Mouse (Mus musculus) ES-E14 (cell line): Measurements from ENCODE around the gene Armc6. TPM values are rescaled to one million over a fixed set of nuclear protein-coding genes. Genes with fewer than 3 reads are reported as not detected.

Source experiments
- DNase-seq: peaks from one replicate; pipeline ENCODE4 v3.0.0-alpha.2; 2013; ENCODE audit warnings: low read depth, low spot score
- H3K27ac ChIP-seq: 2 replicates; pipeline ENCODE4 v1.5.1; 2012; ENCODE audit warnings: low read depth, mild to moderate bottlenecking, low read length, moderate library complexity, mixed read lengths; ENCODE audit not compliant: poor library complexity, insufficient read depth, severe bottlenecking
- H3K36me3 ChIP-seq: 2 replicates; pipeline ENCODE4 v1.6.1; 2012; ENCODE audit warnings: mild to moderate bottlenecking, low read length, moderate library complexity, mixed read lengths; ENCODE audit not compliant: control insufficient read depth, poor library complexity, insufficient read depth, severe bottlenecking
- H3K4me1 ChIP-seq, 2 experiments: fragments of 150-350 bp in 1 of 2; sonication (generic) in 1 of 2; 2 replicates each; pipeline ENCODE4 v1.6.1; 2012; ENCODE audit warnings: low read length in 2 of 2, mild to moderate bottlenecking in 1 of 2, mixed read lengths in 1 of 2; ENCODE audit not compliant: control insufficient read depth in 2 of 2, insufficient read depth in 2 of 2, poor library complexity in 1 of 2
- H3K4me3 ChIP-seq, 2 experiments: fragments of 150-350 bp in 1 of 2; sonication (generic) in 1 of 2; 2 replicates each; pipeline ENCODE4 v1.5.1; 2012; ENCODE audit warnings: low read length in 2 of 2, low read depth in 1 of 2, mild to moderate bottlenecking in 1 of 2, mixed read lengths in 1 of 2; ENCODE audit not compliant: insufficient read depth in 1 of 2, poor library complexity in 1 of 2, severe bottlenecking in 1 of 2
- H3K9ac ChIP-seq: 2 replicates; pipeline ENCODE4 v1.6.1; 2012; ENCODE audit warnings: low read depth, mild to moderate bottlenecking, low read length, mixed read lengths; ENCODE audit not compliant: poor library complexity, insufficient read depth, severe bottlenecking
- H3K9me3 ChIP-seq: fragments of 150-350 bp; sonication (generic); 2 replicates; pipeline ENCODE4 v1.6.1; 2012; ENCODE audit warnings: low read depth, mild to moderate bottlenecking, low read length; ENCODE audit not compliant: control insufficient read depth, insufficient read depth
- CHD2 ChIP-seq: IDR thresholded peaks from 2 replicates; pipeline ENCODE4 v1.6.1; 2014; ENCODE audit warnings: mild to moderate bottlenecking, low read depth, low read length, inconsistent platforms
- HCFC1 ChIP-seq: IDR thresholded peaks from 2 replicates; pipeline ENCODE4 v1.6.1; 2012; ENCODE audit warnings: low read length, inconsistent platforms, borderline replicate concordance; ENCODE audit not compliant: insufficient read depth
- MAFK ChIP-seq: IDR thresholded peaks from 2 replicates; pipeline ENCODE4 v1.6.1; 2014; ENCODE audit warnings: mild to moderate bottlenecking, low read depth, low read length, inconsistent platforms; ENCODE audit not compliant: insufficient read depth
- ZC3H11A ChIP-seq: IDR thresholded peaks from 2 replicates; pipeline ENCODE4 v1.6.1; 2012; ENCODE audit warnings: low read depth, mild to moderate bottlenecking, inconsistent platforms, low read length, borderline replicate concordance
- ZNF384 ChIP-seq: IDR thresholded peaks from 2 replicates; pipeline ENCODE4 v1.6.1; 2012; ENCODE audit warnings: low read depth, low read length, inconsistent platforms
- in situ Hi-C, 2 experiments: fragments of 600-800 bp; cut with MboI; formaldehyde crosslinking; loops; one replicate each; pipeline ENCODE4 v1.15.1; 2025; ENCODE audit warnings: low sequenced_read_pairs in 2 of 2, inconsistent platforms in 1 of 2; ENCODE audit not compliant: unreplicated experiment in 2 of 2
- total RNA-seq: library from RNA; depleted of rRNA; stranded (reverse); fragments of 300-350 nt; gene quantifications from 2 replicates; pipeline ENCODE4 v1.2.3, GENCODE M21; 2012; rRNA removed

Armc6 gene
- total RNA-seq, 1 experiment, result 61.8 TPM

DNA sequence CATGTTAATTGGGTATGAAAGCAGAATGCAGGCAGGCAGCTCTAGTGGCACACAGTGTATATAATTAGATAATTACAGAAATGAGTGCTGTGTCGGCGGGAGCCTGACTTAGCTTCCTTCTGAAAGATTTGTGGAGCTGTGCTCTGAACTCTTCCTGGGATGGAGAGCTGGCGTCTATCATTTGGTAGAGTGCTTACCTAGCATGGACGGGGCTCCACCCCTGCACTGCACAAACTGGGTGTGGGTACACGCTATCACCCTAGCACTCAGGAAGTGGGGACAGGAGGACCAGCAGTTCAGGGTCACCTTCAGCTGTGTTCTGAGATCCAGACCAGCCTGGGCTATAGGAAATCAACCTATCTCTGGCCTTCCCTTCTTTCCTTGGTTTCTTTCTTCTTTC lies 60.9 kb downstream of the Armc6 start:
- Histone ChIP-seq H3K36me3 (peaks cover 10% of the 10 kb centered on the region; the same call in 1 of the 2 replicates), H3K27ac (no peak overlapping the region), H3K9ac (no peak overlapping the region), H3K4me3 (no peak overlapping the region), H3K4me1 (peaks cover 1 to 11% of the 10 kb centered on the region in 2 experiments; a peak in 2 of 4 replicates), H3K9me3 (no peaks in the 10 kb centered on the region)
- TF ChIP-seq MAFK (no peak), CHD2 (no peak), ZNF384 (no peak), ZC3H11A (no peak), HCFC1 (no peak)
- DNase-seq, result no peak
- in situ Hi-C loops, result no loop called here

DNA sequence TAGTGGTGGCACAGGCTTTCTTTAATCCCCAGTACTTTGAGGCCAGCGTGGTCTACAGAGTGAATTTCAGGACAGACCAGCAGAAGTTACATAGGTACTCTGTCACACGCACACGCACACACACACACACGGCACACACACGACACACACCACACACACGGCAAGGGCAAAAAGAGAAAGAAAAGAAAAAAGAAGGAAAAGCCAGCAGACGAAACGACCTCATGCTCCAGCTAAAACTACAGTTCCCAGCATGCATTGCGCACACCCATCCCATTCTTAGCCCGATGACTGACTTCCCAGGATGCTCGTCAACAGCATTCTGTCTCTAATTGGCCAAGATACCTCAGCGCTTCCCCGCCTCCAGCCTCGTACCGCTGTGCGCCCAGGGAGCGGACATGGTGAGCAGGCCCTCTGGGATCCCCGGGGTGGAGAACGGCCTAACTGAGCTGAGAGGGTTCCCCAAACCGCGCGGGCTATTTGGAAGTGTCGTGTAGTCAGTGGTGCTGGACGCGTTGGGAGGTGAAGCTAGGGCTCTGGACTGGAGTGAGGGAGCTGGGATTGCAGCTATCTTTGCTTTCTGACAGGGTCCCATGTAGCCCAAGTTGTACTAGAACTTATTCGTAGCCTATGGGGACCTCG lies 62.1 kb downstream of the Armc6 start, which contains the start of gene Tmem161a:
TSS of gene Tmem161a (plus strand) at position 314 of the 639 bp plus-strand sequence.
- Histone ChIP-seq H3K4me1 (peaks cover 1 to 11% of the 10 kb centered on the region in 2 experiments; a peak in 2 of 4 replicates), H3K9ac (peak within 1 kb of the TSS; percentile 80), H3K36me3 (peaks cover 7% of the 10 kb centered on the region; the same call in 1 of the 2 replicates), H3K4me3 (peak within 1 kb of the TSS; percentile 81 to 83), H3K9me3 (no peaks in the 10 kb centered on the region), H3K27ac (no peak within 1 kb of the TSS)
- DNase-seq, result peak; percentile 91
- in situ Hi-C loops, result no loop called here
- TF ChIP-seq HCFC1 (peak; percentile 95), MAFK (no peak)

DNA sequence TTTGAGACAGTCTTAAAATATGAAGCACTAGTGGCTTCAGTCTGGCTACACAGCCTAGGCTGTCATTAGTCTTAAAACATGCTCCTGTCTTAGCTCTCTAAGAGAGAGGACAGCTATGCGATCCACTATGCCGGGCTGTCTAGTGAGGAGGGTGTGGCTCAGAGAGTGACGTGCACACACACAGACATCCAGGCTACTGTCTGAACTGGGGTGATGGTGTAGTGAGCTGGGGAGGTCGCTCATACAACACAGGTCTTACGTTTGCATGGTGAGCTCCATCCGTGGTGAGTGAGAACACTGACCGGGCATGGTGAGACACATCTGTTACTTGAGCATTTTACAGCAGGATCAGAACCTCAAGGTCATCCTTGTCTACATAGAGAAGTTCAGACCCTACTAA lies 63.0 kb downstream of the Armc6 start:
- H3K9me3 ChIP-seq, result no peaks in the 10 kb centered on the region
- no peak for DNase-seq
- H3K4me1 ChIP-seq, result peaks cover 1 to 11% of the 10 kb centered on the region in 2 experiments; a peak in 2 of 4 replicates
- no peak overlapping the region for H3K9ac ChIP-seq
- peaks cover 3% of the 10 kb centered on the region; the same call in 1 of the 2 replicates for H3K36me3 ChIP-seq
- H3K27ac ChIP-seq, result no peak overlapping the region
- no peak for TF ChIP-seq HCFC1
- no peak for TF ChIP-seq ZC3H11A
- TF ChIP-seq MAFK, result no peak
- no peak for TF ChIP-seq ZNF384
- no peak for TF ChIP-seq CHD2
- in situ Hi-C loops, result no loop called here
- no peak overlapping the region for H3K4me3 ChIP-seq

DNA sequence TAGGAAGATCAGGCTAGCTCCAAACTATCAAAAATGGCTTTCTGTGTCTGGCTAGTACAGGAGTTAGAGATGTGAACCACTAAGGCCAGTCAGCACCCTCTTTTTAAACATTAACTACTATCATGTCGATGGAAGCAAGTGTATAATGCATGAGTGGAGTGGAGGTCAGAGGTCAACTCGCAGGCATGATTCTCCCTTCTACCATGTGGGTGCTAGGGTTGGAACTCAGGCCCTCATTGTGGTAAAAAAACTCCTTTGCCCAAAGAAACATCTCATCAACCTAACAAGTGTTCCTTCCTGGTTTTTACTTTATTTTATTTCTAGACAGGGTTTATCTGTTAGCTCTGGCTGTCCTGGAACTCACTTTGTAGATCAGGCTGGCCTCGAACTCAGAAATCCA lies 63.5 kb downstream of the Armc6 start:
- in situ Hi-C loops, result no loop called here

More for the DNA sequence above, 63.5 kb downstream of the Armc6 start:
- no peak overlapping the region for H3K4me3 ChIP-seq
- no peak overlapping the region for H3K9ac ChIP-seq
- no peak for DNase-seq
- no peak for TF ChIP-seq HCFC1
- no peak for TF ChIP-seq ZC3H11A
- no peak for TF ChIP-seq MAFK
- TF ChIP-seq CHD2, result no peak
- no peak for TF ChIP-seq ZNF384
- no peak overlapping the region for H3K27ac ChIP-seq
- H3K9me3 ChIP-seq, result no peaks in the 10 kb centered on the region
- H3K36me3 ChIP-seq, result peaks cover 3% of the 10 kb centered on the region; the same call in 1 of the 2 replicates
- H3K4me1 ChIP-seq, result peaks cover 1 to 11% of the 10 kb centered on the region in 2 experiments; a peak in 2 of 4 replicates

Other genes with a start within 250 kb of the Armc6 start
- gene Gatad2a, start 238.1 kb downstream of the Armc6 start, total RNA-seq, result 139 and 148 TPM in 2 replicates
- 82.4 and 124 TPM in 2 replicates for gene Mau2, start 191.7 kb downstream of the Armc6 start, total RNA-seq
- 38.5 and 38.8 TPM in 2 replicates for gene Sugp1, start 191.7 kb downstream of the Armc6 start, total RNA-seq
- 2.0 and 2.5 TPM in 2 replicates for gene Tm6sf2, start 161.5 kb downstream of the Armc6 start, total RNA-seq
- 2.2 and 4.8 TPM in 2 replicates for gene Hapln4, start 151.0 kb downstream of the Armc6 start, total RNA-seq
- 4.3 and 9.2 TPM in 2 replicates for gene Ncan, start 113.6 kb downstream of the Armc6 start, total RNA-seq
- gene Nr2c2ap, start 103.1 kb downstream of the Armc6 start, total RNA-seq, result 9.6 and 10.4 TPM in 2 replicates
- 10.4 and 11.2 TPM in 2 replicates for gene Rfxank, start 95.3 kb downstream of the Armc6 start, total RNA-seq
- 30.0 and 31.2 TPM in 2 replicates for gene Borcs8, start 95.0 kb downstream of the Armc6 start, total RNA-seq
- 3.6 and 5.4 TPM in 2 replicates for gene Mef2b, start 94.8 kb downstream of the Armc6 start, total RNA-seq
- 73.9 and 116 TPM in 2 replicates for gene Tmem161a, start 62.1 kb downstream of the Armc6 start, total RNA-seq
- 5.8 and 7.5 TPM in 2 replicates for gene Slc25a42, start 22.2 kb downstream of the Armc6 start, total RNA-seq
- 45.5 and 57.6 TPM in 2 replicates for gene Sugp2, start 240 bp downstream of the Armc6 start, total RNA-seq
- 34.4 and 39.0 TPM in 2 replicates for gene Homer3, start 48.4 kb upstream of the Armc6 start, total RNA-seq
- gene Ddx49, start 68.0 kb upstream of the Armc6 start, total RNA-seq, result 71.0 and 73.3 TPM in 2 replicates
- 101 and 112 TPM in 2 replicates for gene Cope, start 68.1 kb upstream of the Armc6 start, total RNA-seq
- gene Cers1, start 81.3 kb upstream of the Armc6 start, total RNA-seq, result 1.9 and 4.7 TPM in 2 replicates
- gene Gdf1, start 95.4 kb upstream of the Armc6 start, total RNA-seq, result 7.5 and 24.5 TPM in 2 replicates
- 54.7 and 57.6 TPM in 2 replicates for gene Upf1, start 118.8 kb upstream of the Armc6 start, total RNA-seq
- gene Comp, start 139.1 kb upstream of the Armc6 start, total RNA-seq, result 1.2 and 1.4 TPM in 2 replicates
- gene Crtc1, start 205.1 kb upstream of the Armc6 start, total RNA-seq, result 3.3 and 4.9 TPM in 2 replicates
- gene Klhl26, start 242.5 kb upstream of the Armc6 start, total RNA-seq, result 21.4 and 22.8 TPM in 2 replicates